Mouse (Mus musculus) mouse trophoblast stem cell (cell line): ENCODE results near the gene Samd9l.
"Not testable (repeated sequence)": the region's sequence is repeated elsewhere in the genome, so short reads cannot be mapped to it uniquely, and the experiment has no call there.

Experiments
- in situ Hi-C, 2 experiments: fragments of 300-500 bp; cut with MseI, MboI; formaldehyde crosslinking; loops; 2 replicates in 1 of 2; 3 replicates in 1 of 2; pipeline ENCODE4 v1.15.1; 2025

The Samd9l gene

DNA sequence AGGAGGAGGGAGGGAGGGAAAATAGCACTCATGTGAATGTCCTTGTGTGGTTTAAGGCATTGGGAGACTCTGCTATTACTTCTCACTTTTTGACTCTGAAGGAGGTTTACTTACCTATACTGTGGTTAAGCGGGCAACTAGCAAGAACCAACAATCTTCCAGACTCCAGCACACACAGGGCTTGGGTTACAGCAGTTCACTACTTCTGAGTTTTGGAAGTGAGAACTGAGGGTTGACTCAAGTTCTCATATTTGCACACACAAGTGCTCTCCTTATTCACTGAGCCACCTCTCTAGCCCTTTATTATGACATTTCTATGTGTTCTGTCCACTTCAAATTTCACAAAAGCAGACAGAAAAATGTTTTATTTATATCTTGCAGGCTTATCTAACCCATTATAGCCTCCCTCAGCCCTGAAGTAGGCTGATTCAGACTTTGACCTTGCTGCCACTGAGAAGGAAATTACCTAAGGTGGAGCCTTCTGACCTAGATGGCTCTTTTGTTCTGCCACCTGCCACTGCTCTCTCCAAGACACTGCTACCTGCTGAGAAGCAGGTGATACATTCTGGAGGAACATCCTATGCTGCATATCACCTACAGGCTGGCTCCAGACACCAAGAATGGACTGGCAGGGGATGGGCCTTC lies 55.6 kb downstream of the Samd9l start:
- in situ Hi-C loops, result loop anchor here in 1 of 2 experiments (5.0 kb wide), 1 partner anchor 54 kb away; the partner anchor contains the start of gene Samd9l

DNA sequence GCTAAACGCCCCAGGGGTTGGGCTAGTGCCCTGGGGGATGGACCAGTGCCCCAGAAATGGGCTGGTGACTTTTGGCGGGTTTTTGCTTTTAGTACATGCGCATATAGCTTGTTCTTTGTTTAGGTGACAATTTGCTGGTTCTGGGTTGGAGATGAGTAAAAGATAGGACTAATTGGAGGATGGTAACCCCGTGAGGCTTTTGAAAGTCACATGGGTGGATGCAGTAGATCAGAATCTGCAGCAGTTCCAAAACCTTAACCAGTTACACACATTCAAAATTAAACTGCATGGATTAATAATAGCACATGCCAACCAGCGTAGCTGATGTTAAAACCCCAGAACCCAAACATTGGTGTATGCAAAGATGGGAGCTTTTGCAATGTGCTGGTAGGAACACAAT lies 57.9 kb downstream of the Samd9l start:
- in situ Hi-C loops, result loop anchor here in 1 of 2 experiments (5.0 kb wide), 1 partner anchor 56 kb away; the partner anchor contains the start of gene Samd9l

DNA sequence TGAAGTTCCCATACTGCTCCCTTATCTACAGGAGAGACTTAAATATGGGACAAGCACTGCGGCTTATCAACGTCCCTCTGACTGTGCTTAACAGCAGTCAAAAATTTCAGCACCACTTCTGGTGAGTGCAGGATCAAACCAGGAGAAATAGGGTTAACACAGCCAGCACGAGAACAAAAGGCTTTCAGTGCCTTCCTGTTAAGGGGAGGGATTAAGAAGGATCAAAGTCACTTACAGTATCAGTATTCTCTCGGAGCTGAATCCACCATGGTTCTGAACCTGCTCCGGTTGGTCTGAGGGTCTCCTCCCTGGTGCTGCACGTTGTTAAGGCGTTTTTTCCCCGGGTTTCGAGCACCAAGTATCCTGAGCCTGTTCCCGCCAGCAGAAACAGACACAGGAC lies 58.4 kb downstream of the Samd9l start:
- in situ Hi-C loops, result loop anchor here in 1 of 2 experiments (5.0 kb wide), 1 partner anchor 56 kb away; the partner anchor contains the start of gene Samd9l

DNA sequence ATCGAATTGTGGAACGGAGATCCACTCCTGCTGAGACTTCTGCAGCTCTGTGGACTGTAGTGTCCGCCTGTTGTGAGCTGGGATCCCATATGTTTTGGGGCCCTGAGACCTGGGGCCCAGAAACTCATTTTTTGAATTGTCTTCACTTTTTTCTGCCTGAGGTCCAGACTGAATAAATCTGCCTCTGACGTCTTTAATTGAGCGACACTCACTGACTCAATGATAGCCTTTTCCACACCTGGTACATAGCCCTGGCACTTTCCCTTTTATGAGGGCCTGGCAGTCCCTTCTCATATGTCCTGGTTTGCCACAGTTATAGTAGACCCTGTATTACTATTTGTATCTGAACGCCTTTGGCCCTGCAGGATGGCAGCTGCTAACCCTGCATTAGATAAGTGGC lies 60.2 kb downstream of the Samd9l start:
- in situ Hi-C loops, result not testable (repeated sequence)
